Mouse (Mus musculus): ENCODE measurements around the gene Ccnf. TPM values are rescaled to one million over a fixed set of nuclear protein-coding genes. Genes with fewer than 3 reads are reported as not detected.
A peak's percentile ranks its signal among the peaks of the same experiment; 100 is the strongest.

Gene Ccnf
- polyA plus RNA-seq, 1 experiment from 2014 or later: 113 TPM

DNA sequence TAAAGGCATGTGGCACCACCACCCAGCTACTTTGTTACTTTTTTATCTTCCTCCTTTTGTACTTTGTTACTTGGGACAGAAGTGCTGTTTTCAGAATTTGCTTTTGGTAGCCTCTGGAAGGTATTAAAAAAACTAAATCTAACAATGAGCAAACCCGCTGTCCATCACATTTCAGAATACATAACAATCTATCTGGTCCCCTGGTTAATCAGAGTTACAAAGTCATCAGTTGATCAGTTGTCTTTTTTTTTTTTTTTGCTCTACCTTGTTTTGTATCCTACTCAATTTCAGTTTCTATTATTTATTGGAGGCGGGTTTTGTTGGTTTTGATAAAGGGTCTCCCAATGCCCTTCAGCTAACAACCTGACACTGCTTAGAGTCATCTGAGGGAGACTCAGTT, 1.0 kb upstream of the Ccnf start:
- DNase-seq (ENCODE audit: low spot score): no peak
- peak overlapping the region; percentile 97 for H3K27ac ChIP-seq (replicated peaks)
- 98% methylated on average over 2 of the region's 2 CpGs for WGBS

DNA sequence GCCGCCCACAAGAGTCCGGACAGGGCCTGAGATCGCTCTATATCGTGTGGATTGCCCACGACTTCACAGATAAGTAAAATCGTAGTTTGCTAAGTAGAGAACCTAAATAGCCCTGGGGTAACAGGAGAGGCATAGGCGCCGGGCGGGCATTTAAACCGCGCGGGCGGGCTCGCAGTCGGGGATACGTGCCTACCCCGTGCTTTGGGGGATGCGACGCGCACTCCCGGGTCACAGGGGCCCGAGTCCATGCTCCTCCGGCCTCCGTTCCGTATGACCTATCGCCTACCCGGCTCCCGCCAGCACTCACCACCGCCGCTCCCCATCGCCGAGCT, 330 bp downstream of the Ccnf start:
- no peak for DNase-seq (ENCODE audit: low spot score)
- peak overlapping the region; percentile 97 for H3K27ac ChIP-seq (replicated peaks)
- H3K9me3 ChIP-seq: no peaks in the 10 kb centered on the region
- peak overlapping the region; percentile 80 for H3K4me3 ChIP-seq
- peaks cover 37% of the 10 kb centered on the region for H3K36me3 ChIP-seq (replicated peaks)
- no peaks in the 10 kb centered on the region for H3K27me3 ChIP-seq (replicated peaks; ENCODE audit: low read depth, poor library complexity, severe bottlenecking)
- under 1% methylated on average over 32 of the region's 32 CpGs for WGBS
- peaks cover 17% of the 10 kb centered on the region for H3K4me1 ChIP-seq

More for the DNA sequence above, 1.0 kb upstream of the Ccnf start:
- H3K27me3 ChIP-seq (replicated peaks; ENCODE audit: low read depth, poor library complexity, severe bottlenecking): no peaks in the 10 kb centered on the region
- H3K36me3 ChIP-seq (replicated peaks): peaks cover 24% of the 10 kb centered on the region
- peaks cover 17% of the 10 kb centered on the region for H3K4me1 ChIP-seq
- peak overlapping the region; percentile 80 for H3K4me3 ChIP-seq
- no peaks in the 10 kb centered on the region for H3K9me3 ChIP-seq

DNA sequence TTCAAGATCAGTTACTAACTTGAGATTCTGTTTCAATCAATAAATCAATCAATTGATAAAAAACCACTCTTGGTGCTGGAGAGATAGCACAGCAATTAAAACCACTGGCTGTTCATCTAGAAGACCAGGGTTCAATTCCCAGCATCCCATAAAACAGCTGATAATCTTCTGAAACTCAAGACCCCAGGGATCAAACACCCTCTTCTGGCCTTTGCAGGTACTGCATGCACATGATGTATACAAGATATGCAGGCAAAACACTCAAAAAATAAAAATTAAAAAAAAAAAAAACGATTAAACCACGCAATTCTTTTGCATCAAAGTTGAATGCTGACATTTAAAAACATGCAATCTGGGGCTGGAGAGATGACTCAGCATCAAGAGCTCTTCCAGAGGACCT, 2.6 kb downstream of the Ccnf start:
- peaks cover 56% of the 10 kb centered on the region for H3K36me3 ChIP-seq (replicated peaks)
- H3K27ac ChIP-seq (replicated peaks): no peak overlapping the region
- no peaks in the 10 kb centered on the region for H3K27me3 ChIP-seq (replicated peaks; ENCODE audit: low read depth, poor library complexity, severe bottlenecking)
- H3K4me3 ChIP-seq: no peak overlapping the region
- DNase-seq (ENCODE audit: low spot score): no peak
- H3K4me1 ChIP-seq: peaks cover 17% of the 10 kb centered on the region
- H3K9me3 ChIP-seq: peaks cover 11% of the 10 kb centered on the region
- WGBS: 92% methylated on average over 2 of the region's 2 CpGs

DNA sequence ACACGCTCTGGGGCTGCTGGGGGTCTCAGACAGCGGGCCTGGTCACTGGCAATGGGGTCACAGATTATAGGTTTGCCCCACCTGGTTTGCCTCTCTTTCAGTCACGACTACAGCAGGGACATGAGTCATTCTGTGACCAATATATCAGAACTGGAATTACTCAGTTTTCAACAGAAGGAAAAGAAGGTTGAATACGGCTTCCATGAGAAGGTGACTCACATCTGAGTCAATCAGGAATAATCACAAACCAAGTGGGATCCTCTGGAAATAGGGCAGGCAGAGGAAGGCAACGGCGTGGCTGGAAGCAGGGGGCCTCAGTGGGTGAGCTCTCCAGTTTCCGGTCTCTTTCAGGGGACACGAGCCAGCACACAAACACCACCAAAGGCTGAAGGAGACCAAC, 7.2 kb downstream of the Ccnf start:
- Histone ChIP-seq H3K4me1 (no peaks in the 10 kb centered on the region), H3K36me3 (replicated peaks) (peaks cover 95% of the 10 kb centered on the region), H3K27me3 (replicated peaks; ENCODE audit: low read depth, poor library complexity, severe bottlenecking) (no peaks in the 10 kb centered on the region), H3K4me3 (no peak overlapping the region), H3K27ac (replicated peaks) (no peak overlapping the region), H3K9me3 (peaks cover 14% of the 10 kb centered on the region)
- DNase-seq (ENCODE audit: low spot score): no peak
- 98% methylated on average over 8 of the region's 8 CpGs for WGBS

DNA sequence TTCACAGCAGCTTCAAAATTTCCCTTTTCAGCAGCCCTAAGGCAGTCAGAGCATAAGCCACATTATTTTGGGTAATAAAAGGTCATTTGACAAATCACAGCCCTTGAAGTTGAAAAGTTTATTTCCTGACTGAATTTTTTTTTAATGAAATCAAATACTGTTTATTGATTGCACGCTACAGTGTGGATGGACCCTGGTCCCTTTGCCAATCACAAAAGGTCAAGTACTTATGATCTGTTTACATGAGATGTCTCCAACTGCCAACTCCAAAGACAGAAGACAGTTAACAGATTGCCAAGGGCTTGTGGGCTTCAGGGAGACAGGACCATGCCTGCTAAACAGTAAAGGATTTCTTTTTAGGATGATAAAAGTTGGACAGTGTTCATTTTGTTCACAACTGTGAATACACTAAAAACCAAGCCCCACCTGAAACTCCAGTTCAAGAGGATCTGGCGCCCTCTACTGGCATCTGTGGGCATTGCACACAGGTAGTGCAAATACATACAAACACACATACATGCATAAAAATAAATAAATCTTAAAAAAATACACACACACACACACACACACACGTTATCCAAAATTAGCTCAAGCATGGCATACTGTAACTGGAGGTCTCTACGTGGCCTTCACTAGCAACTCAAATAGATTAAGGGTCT, 7.8 kb downstream of the Ccnf start:
- 88% methylated on average over 4 of the region's 4 CpGs for WGBS
- Histone ChIP-seq H3K27me3 (replicated peaks; ENCODE audit: low read depth, poor library complexity, severe bottlenecking) (no peaks in the 10 kb centered on the region), H3K36me3 (replicated peaks) (peaks cover 95% of the 10 kb centered on the region), H3K27ac (replicated peaks) (no peak overlapping the region), H3K4me1 (no peaks in the 10 kb centered on the region), H3K9me3 (peaks cover 14% of the 10 kb centered on the region), H3K4me3 (no peak overlapping the region)
- DNase-seq (ENCODE audit: low spot score): peak; percentile 53

DNA sequence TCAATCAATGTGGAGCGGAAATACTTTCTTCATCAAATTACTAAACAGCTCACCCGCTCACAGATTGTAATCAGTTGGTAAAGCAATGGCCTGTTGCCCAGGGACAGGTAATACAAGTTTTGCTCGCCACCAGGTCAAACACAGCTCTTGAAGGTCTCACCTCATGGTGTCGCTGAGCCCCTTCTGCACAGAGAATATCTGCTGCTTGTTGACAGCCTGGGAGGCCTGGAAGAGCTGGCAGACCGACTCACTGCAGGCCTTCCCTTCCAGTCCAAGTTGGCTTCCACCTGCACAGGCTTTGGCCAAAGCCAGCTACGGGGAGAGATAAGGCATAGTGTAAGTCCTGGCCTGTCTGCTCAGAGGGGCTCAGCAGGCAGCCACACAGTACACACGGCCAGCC, 14.4 kb downstream of the Ccnf start:
- Histone ChIP-seq H3K4me3 (no peak overlapping the region), H3K27ac (replicated peaks) (no peak overlapping the region), H3K9me3 (no peaks in the 10 kb centered on the region), H3K27me3 (replicated peaks; ENCODE audit: low read depth, poor library complexity, severe bottlenecking) (no peaks in the 10 kb centered on the region), H3K4me1 (no peaks in the 10 kb centered on the region), H3K36me3 (replicated peaks) (peaks cover 100% of the 10 kb centered on the region)
- WGBS: 94% methylated on average over 7 of the region's 7 CpGs
- no peak for DNase-seq (ENCODE audit: low spot score)

DNA sequence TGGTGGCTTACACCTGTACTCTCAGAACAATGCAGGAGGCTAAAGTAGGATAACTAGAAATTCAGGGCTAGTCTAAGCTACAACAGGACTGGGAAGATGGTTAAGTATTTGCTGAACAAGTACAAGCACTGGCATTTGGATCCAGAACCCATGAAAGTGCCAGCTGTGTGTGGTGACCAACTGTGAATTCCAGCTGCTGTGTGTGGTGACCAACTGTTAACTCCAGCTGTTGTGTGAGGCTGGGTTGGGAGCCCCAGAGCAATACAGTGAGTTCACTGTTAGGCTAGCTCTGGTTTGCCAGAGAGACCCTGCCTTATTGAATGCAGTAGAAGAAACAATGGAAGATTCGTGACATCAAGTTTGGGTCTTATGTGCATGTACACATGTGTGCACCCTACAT, 14.8 kb downstream of the Ccnf start:
- H3K27me3 ChIP-seq (replicated peaks; ENCODE audit: low read depth, poor library complexity, severe bottlenecking): no peaks in the 10 kb centered on the region
- H3K27ac ChIP-seq (replicated peaks): no peak overlapping the region
- H3K9me3 ChIP-seq: no peaks in the 10 kb centered on the region
- no peaks in the 10 kb centered on the region for H3K4me1 ChIP-seq
- no peak for DNase-seq (ENCODE audit: low spot score)
- no peak overlapping the region for H3K4me3 ChIP-seq
- peaks cover 100% of the 10 kb centered on the region for H3K36me3 ChIP-seq (replicated peaks)
- WGBS: 95% methylated on average over 1 of the region's 1 CpGs

DNA sequence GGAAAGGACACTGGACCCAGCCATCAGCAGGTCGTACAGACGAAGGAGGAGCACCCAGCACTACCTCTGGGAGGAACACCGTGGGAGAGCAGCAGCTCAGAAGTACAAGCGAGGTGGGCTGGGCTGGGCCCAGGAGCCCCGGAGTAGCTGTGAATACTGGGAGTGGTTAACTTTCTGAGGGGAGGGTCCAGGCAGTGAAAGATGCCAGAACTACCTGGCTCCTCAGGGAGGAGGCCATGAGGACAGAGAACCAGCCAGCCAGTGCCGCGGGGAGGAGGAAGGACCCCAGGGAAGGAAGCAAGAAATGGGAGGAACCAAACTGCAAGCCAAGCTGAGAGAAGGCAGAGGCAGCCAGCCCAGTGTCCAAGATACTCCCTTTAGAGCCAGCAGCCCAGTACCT, 23.3 kb downstream of the Ccnf start:
- no peak overlapping the region for H3K27ac ChIP-seq (replicated peaks)
- 88% methylated on average over 7 of the region's 7 CpGs for WGBS
- peaks cover 99% of the 10 kb centered on the region for H3K36me3 ChIP-seq (replicated peaks)
- H3K4me1 ChIP-seq: no peaks in the 10 kb centered on the region
- no peak for DNase-seq (ENCODE audit: low spot score)
- H3K4me3 ChIP-seq: no peak overlapping the region
- H3K27me3 ChIP-seq (replicated peaks; ENCODE audit: low read depth, poor library complexity, severe bottlenecking): no peaks in the 10 kb centered on the region
- no peaks in the 10 kb centered on the region for H3K9me3 ChIP-seq

DNA sequence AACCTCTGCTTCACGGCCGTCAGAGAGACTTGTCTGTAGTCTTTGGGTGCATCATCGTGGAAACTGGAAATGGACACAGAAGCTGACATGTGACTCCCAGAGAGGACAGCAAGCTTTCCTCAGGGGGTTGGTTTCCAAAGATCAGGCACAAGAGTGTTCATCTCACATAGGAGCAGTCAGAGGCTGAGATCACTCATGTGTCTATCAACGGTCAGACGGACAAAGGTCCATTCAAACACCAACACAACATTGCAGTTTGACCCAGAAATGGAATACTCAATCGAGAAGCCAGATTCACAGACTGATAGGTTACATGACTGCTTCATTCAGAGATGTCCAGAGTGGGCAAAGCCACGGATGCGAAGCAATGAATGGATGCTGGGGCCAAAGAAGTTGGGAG, 24.6 kb downstream of the Ccnf start:
- no peaks in the 10 kb centered on the region for H3K9me3 ChIP-seq
- no peaks in the 10 kb centered on the region for H3K27me3 ChIP-seq (replicated peaks; ENCODE audit: low read depth, poor library complexity, severe bottlenecking)
- 93% methylated on average over 8 of the region's 8 CpGs for WGBS
- no peak overlapping the region for H3K27ac ChIP-seq (replicated peaks)
- DNase-seq (ENCODE audit: low spot score): no peak
- H3K4me1 ChIP-seq: no peaks in the 10 kb centered on the region
- H3K36me3 ChIP-seq (replicated peaks): peaks cover 98% of the 10 kb centered on the region
- H3K4me3 ChIP-seq: no peak overlapping the region

DNA sequence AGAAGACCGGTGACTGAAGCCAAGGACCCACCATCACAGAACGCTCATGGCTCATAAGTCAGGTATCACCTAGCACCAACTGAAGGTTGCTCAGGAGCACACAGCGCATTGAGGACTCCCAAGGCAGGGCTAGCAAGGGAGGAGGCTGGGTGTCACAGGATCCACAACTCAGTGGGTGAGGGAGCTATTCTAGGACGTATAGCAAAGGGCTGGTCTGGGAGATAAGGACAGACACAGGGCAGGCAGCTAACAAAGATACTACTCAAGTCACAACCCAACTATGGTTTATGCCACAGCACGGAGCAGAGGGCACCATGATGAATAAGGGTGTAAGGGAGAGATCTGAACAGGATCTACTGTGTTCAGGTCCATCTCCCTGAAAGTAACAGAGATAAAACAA, 25.4 kb downstream of the Ccnf start:
- no peak for DNase-seq (ENCODE audit: low spot score)
- 93% methylated on average over 5 of the region's 5 CpGs for WGBS
- Histone ChIP-seq H3K4me1 (peaks cover 4% of the 10 kb centered on the region), H3K36me3 (replicated peaks) (peaks cover 89% of the 10 kb centered on the region), H3K27me3 (replicated peaks; ENCODE audit: low read depth, poor library complexity, severe bottlenecking) (no peaks in the 10 kb centered on the region), H3K27ac (replicated peaks) (no peak overlapping the region), H3K4me3 (no peak overlapping the region), H3K9me3 (no peaks in the 10 kb centered on the region)

DNA sequence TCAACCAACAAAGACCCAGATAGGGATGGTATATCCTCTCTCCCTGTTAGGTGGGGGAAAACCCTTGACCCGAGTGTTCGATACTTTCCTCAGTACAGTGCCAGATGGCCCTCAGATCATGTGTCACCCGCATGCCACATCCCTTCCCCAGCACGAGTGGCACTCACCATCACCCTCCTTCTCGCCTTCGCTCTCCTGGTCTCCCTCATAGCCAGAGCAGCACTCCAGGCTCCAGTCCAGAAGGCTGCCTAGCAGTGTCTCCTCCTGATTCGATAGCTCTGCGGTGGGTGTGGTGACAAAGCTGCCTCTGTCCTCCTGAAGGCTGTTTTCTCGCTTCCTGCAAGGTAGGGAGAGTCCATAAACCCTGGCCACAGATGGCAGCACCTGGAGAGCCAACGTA, 26.5 kb downstream of the Ccnf start:
- DNase-seq (ENCODE audit: low spot score): no peak
- no peak overlapping the region for H3K4me3 ChIP-seq
- peaks cover 78% of the 10 kb centered on the region for H3K36me3 ChIP-seq (replicated peaks)
- no peaks in the 10 kb centered on the region for H3K27me3 ChIP-seq (replicated peaks; ENCODE audit: low read depth, poor library complexity, severe bottlenecking)
- peaks cover 10% of the 10 kb centered on the region for H3K4me1 ChIP-seq
- no peak overlapping the region for H3K27ac ChIP-seq (replicated peaks)
- no peaks in the 10 kb centered on the region for H3K9me3 ChIP-seq
- WGBS: 88% methylated on average over 10 of the region's 10 CpGs

DNA sequence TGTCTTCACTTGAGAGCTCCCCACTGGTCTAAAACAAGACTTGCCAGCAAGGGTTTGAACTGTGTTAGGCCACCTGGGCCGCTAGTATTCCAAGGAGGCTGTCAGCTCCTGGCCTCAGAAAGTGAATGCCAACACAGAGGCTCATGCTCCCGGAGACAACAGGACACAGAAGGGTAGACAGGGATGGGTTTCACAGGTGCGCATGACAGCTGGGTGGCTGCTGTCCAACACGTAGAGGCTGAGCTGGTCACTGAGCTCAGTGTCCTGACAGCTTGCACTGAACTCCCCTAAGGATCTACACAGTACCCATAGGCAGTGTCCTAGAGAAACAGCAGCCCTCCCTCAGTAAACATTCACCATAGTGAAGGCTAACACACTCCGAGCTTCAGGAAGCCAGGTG, 27.8 kb downstream of the Ccnf start:
- Histone ChIP-seq H3K27me3 (replicated peaks; ENCODE audit: low read depth, poor library complexity, severe bottlenecking) (no peaks in the 10 kb centered on the region), H3K9me3 (no peaks in the 10 kb centered on the region), H3K4me1 (peaks cover 19% of the 10 kb centered on the region), H3K4me3 (no peak overlapping the region), H3K27ac (replicated peaks) (no peak overlapping the region), H3K36me3 (replicated peaks) (peaks cover 77% of the 10 kb centered on the region)
- no peak for DNase-seq (ENCODE audit: low spot score)
- WGBS: 89% methylated on average over 5 of the region's 5 CpGs

DNA sequence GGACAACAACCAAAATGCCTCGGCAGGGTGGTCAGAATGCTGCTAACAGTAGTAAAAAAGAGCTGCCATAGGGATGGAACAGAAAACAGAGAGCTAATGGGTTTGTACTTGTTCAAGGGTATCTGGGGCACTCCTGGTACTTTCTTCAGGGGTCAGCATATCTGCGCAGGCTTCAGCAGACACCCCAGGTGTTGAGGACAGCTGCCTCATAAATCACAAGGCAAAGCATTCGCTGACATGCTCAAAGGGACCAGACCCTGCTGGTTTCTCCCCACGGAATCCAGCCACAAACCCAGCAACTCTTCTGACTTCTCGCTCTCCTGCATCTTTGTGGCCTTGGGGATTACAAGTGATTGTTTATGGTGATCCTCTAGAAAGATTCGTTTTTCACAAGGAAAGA, 28.6 kb downstream of the Ccnf start:
- H3K27me3 ChIP-seq (replicated peaks; ENCODE audit: low read depth, poor library complexity, severe bottlenecking): no peaks in the 10 kb centered on the region
- WGBS: 85% methylated on average over 6 of the region's 6 CpGs
- H3K9me3 ChIP-seq: no peaks in the 10 kb centered on the region
- no peak overlapping the region for H3K27ac ChIP-seq (replicated peaks)
- peaks cover 19% of the 10 kb centered on the region for H3K4me1 ChIP-seq
- DNase-seq (ENCODE audit: low spot score): no peak
- peaks cover 77% of the 10 kb centered on the region for H3K36me3 ChIP-seq (replicated peaks)
- no peak overlapping the region for H3K4me3 ChIP-seq

Measured in embryonic facial prominence, embryonic 10.5 days (tissue).